Mouse (Mus musculus): Measurements from ENCODE around the gene Ankrd27. TPM values are rescaled to one million over a fixed set of nuclear protein-coding genes. Genes with fewer than 3 reads are reported as not detected.

The Ankrd27 gene
- total and polyA plus RNA-seq, 3 experiments = 49.0 to 103 (median 74.9) TPM

- H3K79me2 ChIP-seq (ENCODE audit: control insufficient read depth, insufficient read depth, low read length, poor library complexity) = no peaks in the 10 kb centered on the region
- peaks cover 17% of the 10 kb centered on the region in 2 experiments for H3K36me3 ChIP-seq (ENCODE audit: control insufficient read depth in 1 of 2, insufficient read depth in 2 of 2, low read length in 2 of 2)
- no peak overlapping the region for H3K27ac ChIP-seq (ENCODE audit: control insufficient read depth, low read depth, low read length)
- no peak overlapping the region for H3K9ac ChIP-seq (ENCODE audit: control insufficient read depth, low read depth, low read length, poor library complexity, severe bottlenecking)
- no peaks in the 10 kb centered on the region for H3K27me3 ChIP-seq (ENCODE audit: control insufficient read depth in 1 of 2, insufficient read depth in 2 of 2, low read length in 2 of 2)
- H3K4me1 ChIP-seq (ENCODE audit: control insufficient read depth in 1 of 2, insufficient read depth in 2 of 2, low read length in 2 of 2) = peaks cover 0 to 18% of the 10 kb centered on the region in 2 experiments; a peak in 3 of 4 replicates
- TF ChIP-seq MAX (IDR thresholded peaks at IDR 0.05; ENCODE audit: low read length) (no peak), ELF1 (IDR thresholded peaks at IDR 0.05; ENCODE audit: low read depth, low read length) (no peak), CTCF (IDR thresholded peaks at IDR 0.05 in 2 of 3, conservative IDR thresholded peaks at IDR 0.05 in 1 of 3; ENCODE audit: control insufficient read depth in 1 of 3, insufficient read depth in 1 of 3, low read depth in 2 of 3, low read length in 3 of 3, poor library complexity in 1 of 3, severe bottlenecking in 1 of 3) (no peak), POLR2AphosphoS2 (IDR thresholded peaks at IDR 0.05; ENCODE audit: low read length) (no peak), HCFC1 (IDR thresholded peaks at IDR 0.05; ENCODE audit: low read depth, low read length) (no peak), NELFE (IDR thresholded peaks at IDR 0.05; ENCODE audit: low read depth, low read length) (no peak), CHD2 (IDR thresholded peaks at IDR 0.05; ENCODE audit: low read length) (no peak), USF1 (IDR thresholded peaks at IDR 0.05; ENCODE audit: low read depth, low read length) (no peak), ZNF384 (IDR thresholded peaks at IDR 0.05; ENCODE audit: low read depth, low read length) (no peak), UBTF (IDR thresholded peaks at IDR 0.05; ENCODE audit: borderline replicate concordance, insufficient read depth, low read depth, low read length) (no peak), RAD21 (IDR thresholded peaks at IDR 0.05; ENCODE audit: low read depth, low read length) (no peak), ZC3H11A (IDR thresholded peaks at IDR 0.05; ENCODE audit: low read depth, low read length) (no peak), EP300 (IDR thresholded peaks at IDR 0.05; ENCODE audit: low read depth in 1 of 2, low read length in 2 of 2) (no peak), ETS1 (IDR thresholded peaks at IDR 0.05; ENCODE audit: low read depth, low read length) (no peak)
- no peaks in the 10 kb centered on the region for H3K9me3 ChIP-seq (replicated peaks; ENCODE audit: insufficient read depth, low read length)
- peak; percentile 17 for DNase-seq (ENCODE audit: low read depth, low spot score)
- no peak overlapping the region for H3K4me3 ChIP-seq (ENCODE audit: control insufficient read depth in 1 of 2, insufficient read depth in 1 of 2, low read depth in 2 of 2, low read length in 2 of 2)
These were observed 14.0 kb downstream of the Ankrd27 start for GRCm38 (mm10) chr7:35600031-35600430.

- H3K27ac ChIP-seq (ENCODE audit: control insufficient read depth, low read depth, low read length) = peak overlapping the region; percentile 62
- H3K4me1 ChIP-seq (ENCODE audit: control insufficient read depth in 1 of 2, insufficient read depth in 2 of 2, low read length in 2 of 2) = peaks cover 0 to 18% of the 10 kb centered on the region in 2 experiments; a peak in 3 of 4 replicates
- H3K27me3 ChIP-seq (ENCODE audit: control insufficient read depth in 1 of 2, insufficient read depth in 2 of 2, low read length in 2 of 2) = no peaks in the 10 kb centered on the region
- no peak overlapping the region for H3K4me3 ChIP-seq (ENCODE audit: control insufficient read depth in 1 of 2, insufficient read depth in 1 of 2, low read depth in 2 of 2, low read length in 2 of 2)
- no peak overlapping the region for H3K9ac ChIP-seq (ENCODE audit: control insufficient read depth, low read depth, low read length, poor library complexity, severe bottlenecking)
- H3K79me2 ChIP-seq (ENCODE audit: control insufficient read depth, insufficient read depth, low read length, poor library complexity) = no peaks in the 10 kb centered on the region
- DNase-seq (ENCODE audit: low read depth, low spot score) = peak; percentile 81
- no peaks in the 10 kb centered on the region for H3K9me3 ChIP-seq (replicated peaks; ENCODE audit: insufficient read depth, low read length)
- peaks cover 16 to 17% of the 10 kb centered on the region in 2 experiments for H3K36me3 ChIP-seq (ENCODE audit: control insufficient read depth in 1 of 2, insufficient read depth in 2 of 2, low read length in 2 of 2)
- TF ChIP-seq NELFE (IDR thresholded peaks at IDR 0.05; ENCODE audit: low read depth, low read length) (no peak), MAZ (IDR thresholded peaks at IDR 0.05; ENCODE audit: low read depth, low read length) (peak; percentile 65), ZKSCAN1 (IDR thresholded peaks at IDR 0.05; ENCODE audit: low read depth, low read length) (no peak), BHLHE40 (IDR thresholded peaks at IDR 0.05; ENCODE audit: borderline replicate concordance, low read depth, low read length) (peak; percentile 96), RCOR1 (IDR thresholded peaks at IDR 0.05; ENCODE audit: low read depth, low read length) (peak; percentile 71; the same call in 1 of the 2 replicates), POLR2A (IDR thresholded peaks at IDR 0.05; ENCODE audit: control insufficient read depth in 1 of 2, insufficient read depth in 1 of 2, low read depth in 1 of 2, low read length in 2 of 2, poor library complexity in 1 of 2) (no peak), MEF2A (IDR thresholded peaks at IDR 0.05; ENCODE audit: extremely low read depth, insufficient replicate concordance, low read depth, low read length, poor library complexity, severe bottlenecking) (no peak), SIN3A (IDR thresholded peaks at IDR 0.05; ENCODE audit: low read length) (peak; percentile 86), ZMIZ1 (IDR thresholded peaks at IDR 0.05; ENCODE audit: low read depth, low read length) (no peak), ETS1 (IDR thresholded peaks at IDR 0.05; ENCODE audit: low read depth, low read length) (peak; percentile 87), EP300 (IDR thresholded peaks at IDR 0.05; ENCODE audit: low read depth in 1 of 2, low read length in 2 of 2) (peak; percentile 89 to 91), MYB (IDR thresholded peaks at IDR 0.05; ENCODE audit: low read depth, low read length) (peak; percentile 30; the same call in 1 of the 2 replicates), USF1 (IDR thresholded peaks at IDR 0.05; ENCODE audit: low read depth, low read length) (peak; percentile 96), USF2 (IDR thresholded peaks at IDR 0.05; ENCODE audit: borderline replicate concordance in 1 of 2, insufficient read depth in 1 of 2, low read depth in 1 of 2, low read length in 2 of 2) (peak; percentile 23 to 78; a peak in 2 of 4 replicates), NRF1 (IDR thresholded peaks at IDR 0.05; ENCODE audit: insufficient read depth, low read depth, low read length, poor library complexity, severe bottlenecking) (no peak), JUND (IDR thresholded peaks at IDR 0.05; ENCODE audit: low read depth, low read length) (no peak), CHD2 (IDR thresholded peaks at IDR 0.05; ENCODE audit: low read length) (no peak), POLR2AphosphoS2 (IDR thresholded peaks at IDR 0.05; ENCODE audit: low read length) (no peak), TCF12 (IDR thresholded peaks at IDR 0.05; ENCODE audit: low read depth, low read length) (peak; percentile 93), GATA1 (IDR thresholded peaks at IDR 0.05; ENCODE audit: low read depth, low read length) (peak; percentile 92), ZC3H11A (IDR thresholded peaks at IDR 0.05; ENCODE audit: low read depth, low read length) (no peak), MAX (IDR thresholded peaks at IDR 0.05; ENCODE audit: low read length) (peak; percentile 95), MXI1 (IDR thresholded peaks at IDR 0.05; ENCODE audit: low read depth, low read length) (peak; percentile 93), UBTF (IDR thresholded peaks at IDR 0.05; ENCODE audit: borderline replicate concordance, insufficient read depth, low read depth, low read length) (no peak)
These were observed 15.1 kb downstream of the Ankrd27 start for GRCm38 (mm10) chr7:35601106-35601505.
